Mouse (Mus musculus) hindbrain, embryonic 13.5 days (tissue): Measurements from ENCODE around the gene Reep1. TPM values are rescaled to one million over a fixed set of nuclear protein-coding genes. Genes with fewer than 3 reads are reported as not detected.

Experiments
- ATAC-seq: fragments of 200-750 bp; cut with Nextera tagmentation; 2 replicates; pipeline ENCODE4 v1.8.0; 2017; ENCODE audit warnings: moderate TSS enrichment; ENCODE audit not compliant: low FRiP score
- H3K27ac ChIP-seq: fragments of 300-500 bp; sonication (generic); 2 replicates; pipeline ENCODE4 v1.5.1; 2015; ENCODE audit warnings: inconsistent platforms, mild to moderate bottlenecking, moderate library complexity
- H3K27me3 ChIP-seq: fragments of 300-500 bp; sonication (generic); 2 replicates; pipeline ENCODE4 v1.6.1; 2015; ENCODE audit warnings: mild to moderate bottlenecking, inconsistent platforms
- H3K36me3 ChIP-seq: fragments of 300-500 bp; sonication (generic); 2 replicates; pipeline ENCODE4 v1.6.1; 2015; ENCODE audit warnings: mild to moderate bottlenecking, inconsistent platforms
- H3K4me1 ChIP-seq: fragments of 300-500 bp; sonication (generic); replicated peaks from 2 replicates; pipeline ENCODE4 v1.6.1; 2015; ENCODE audit warnings: inconsistent platforms
- H3K4me2 ChIP-seq: fragments of 300-500 bp; sonication (generic); 2 replicates; pipeline ENCODE4 v1.6.1; 2015; ENCODE audit warnings: inconsistent platforms, mild to moderate bottlenecking, moderate library complexity
- H3K4me3 ChIP-seq: fragments of 300-500 bp; sonication (generic); 2 replicates; pipeline ENCODE4 v1.5.1; 2015; ENCODE audit warnings: mild to moderate bottlenecking, inconsistent platforms
- H3K9ac ChIP-seq: fragments of 300-500 bp; sonication (generic); 2 replicates; pipeline ENCODE4 v1.6.1; 2015; ENCODE audit warnings: mild to moderate bottlenecking, inconsistent platforms
- H3K9me3 ChIP-seq: fragments of 300-500 bp; sonication (generic); 2 replicates; pipeline ENCODE4 v1.6.1; 2016; ENCODE audit warnings: inconsistent platforms
- WGBS: fragments of 180-500 bp; shearing (Covaris S2); methylation state at CpG from one replicate; pipeline ENCODE4 v1.1.7; 2015; 5-methylcytosine and 5-hydroxymethylcytosine counted together
- polyA plus RNA-seq: library from polyadenylated mRNA; unstranded; fragments of >200 nt; fragmentation: Nextera tagmentation; extraction: Ambion mirVana; gene quantifications from 2 replicates; pipeline ENCODE4 v1.2.1, GENCODE M21; 2015

Reep1 gene
- 247 and 259 TPM in 2 replicates for polyA plus RNA-seq

DNA sequence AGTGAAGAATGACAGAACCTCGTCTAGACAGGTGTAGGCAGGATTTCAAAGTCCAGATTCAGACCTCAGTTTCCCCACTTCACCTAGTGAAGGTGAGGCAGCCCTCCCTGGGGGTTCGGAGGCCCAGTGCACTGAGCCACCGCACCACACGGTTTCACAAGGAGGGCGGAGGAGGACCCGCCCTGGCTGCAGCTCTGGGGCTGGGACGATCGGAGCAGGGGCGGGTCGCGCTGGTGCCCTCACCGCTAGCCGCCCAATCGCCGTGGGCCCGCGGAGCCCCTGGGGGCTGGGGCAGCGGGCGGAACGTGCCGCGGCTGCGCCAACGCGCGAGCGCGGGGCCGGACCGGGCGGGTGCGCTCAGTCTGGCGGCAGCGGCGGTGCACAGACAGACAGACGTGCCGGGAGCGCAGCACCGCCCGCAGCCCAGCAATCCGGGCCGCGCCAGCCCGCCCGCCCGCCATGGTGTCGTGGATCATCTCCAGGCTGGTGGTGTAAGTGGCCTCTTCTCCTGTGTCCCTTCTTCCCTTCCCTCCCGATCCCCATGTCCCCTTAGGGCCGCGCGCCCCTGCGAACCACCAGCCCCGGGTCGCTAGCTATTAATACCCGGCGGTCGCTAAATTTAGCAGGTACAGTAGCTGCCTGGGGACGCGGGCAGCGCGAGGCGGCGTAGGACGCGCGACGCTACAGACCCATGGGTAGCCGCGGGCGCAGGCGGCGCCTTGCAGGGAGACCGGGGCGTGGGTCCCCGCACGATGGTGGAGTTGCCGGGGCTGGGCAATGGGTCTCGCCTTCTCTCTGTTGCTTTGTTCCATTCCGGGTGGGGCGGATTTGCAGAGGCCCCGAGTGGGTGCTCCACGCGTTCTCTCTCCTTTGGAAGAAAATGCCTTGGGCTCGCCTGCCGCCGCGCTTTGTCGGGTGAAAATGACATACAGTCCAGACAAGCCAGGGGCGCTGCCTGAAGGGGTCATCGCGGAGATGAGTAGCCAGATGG, at the start of gene Reep1:
Gene Reep1 (plus strand): TSS at position 51 of the 991 bp plus-strand sequence.
- peak within 1 kb of the TSS; percentile 92 for H3K9ac ChIP-seq
- ATAC-seq: peak; percentile 91

GRCm38 (mm10) chr6:71658290-71658689, 49.1 kb upstream of the Reep1 start:
- Histone ChIP-seq H3K27ac (no peak overlapping the region), H3K9me3 (no peaks in the 10 kb centered on the region), H3K9ac (no peak overlapping the region), H3K27me3 (no peaks in the 10 kb centered on the region), H3K4me1 (no peaks in the 10 kb centered on the region), H3K4me3 (no peak overlapping the region), H3K36me3 (no peaks in the 10 kb centered on the region), H3K4me2 (no peak overlapping the region)
- WGBS: 87% methylated on average over 2 of the region's 2 CpGs
- no peak for ATAC-seq

More for the DNA sequence above, at the start of gene Reep1:
- Histone ChIP-seq H3K27me3 (0 out of 2 replicates have a peak, but pooled peaks cover 2% of the 10 kb centered on the region), H3K27ac (peak within 1 kb of the TSS; percentile 95), H3K36me3 (peaks cover 9% of the 10 kb centered on the region; the same call in 1 of the 2 replicates), H3K9me3 (no peaks in the 10 kb centered on the region), H3K4me2 (peak within 1 kb of the TSS; percentile 75), H3K4me1 (peaks cover 35% of the 10 kb centered on the region), H3K4me3 (peak within 1 kb of the TSS; percentile 75)
- under 1% methylated on average over 87 of the region's 91 CpGs for WGBS

DNA sequence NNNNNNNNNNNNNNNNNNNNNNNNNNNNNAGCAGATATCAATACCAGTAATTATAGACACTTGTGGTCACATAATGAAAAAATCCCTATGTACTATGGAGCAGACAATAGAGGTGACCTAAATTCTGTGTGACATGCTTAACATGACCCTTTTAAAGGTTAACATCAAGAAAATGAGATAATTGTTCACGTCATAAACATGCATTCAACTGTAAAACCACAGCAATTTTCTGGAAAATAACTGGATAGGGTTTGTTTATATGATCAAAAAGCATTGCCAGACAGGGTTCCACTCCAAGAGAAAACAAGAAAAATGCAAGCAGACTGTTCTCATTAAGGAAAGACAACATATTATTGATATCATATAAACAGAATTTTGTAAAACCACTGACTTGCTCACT, 42.9 kb upstream of the Reep1 start:
- Histone ChIP-seq H3K9ac (no peak overlapping the region), H3K36me3 (no peaks in the 10 kb centered on the region), H3K4me1 (no peaks in the 10 kb centered on the region), H3K9me3 (0 out of 2 replicates have a peak, but pooled peaks cover 2% of the 10 kb centered on the region), H3K27me3 (no peaks in the 10 kb centered on the region), H3K4me3 (no peak overlapping the region), H3K27ac (no peak overlapping the region), H3K4me2 (no peak overlapping the region)
- WGBS: 80% methylated on average over 1 of the region's 1 CpGs
- ATAC-seq: no peak

- H3K4me2 ChIP-seq: no peak overlapping the region
- H3K36me3 ChIP-seq: no peaks in the 10 kb centered on the region
- H3K9ac ChIP-seq: no peak overlapping the region
- no peaks in the 10 kb centered on the region for H3K27me3 ChIP-seq
- no peak overlapping the region for H3K4me3 ChIP-seq
- no peak for ATAC-seq
- no peaks in the 10 kb centered on the region for H3K9me3 ChIP-seq
- WGBS: 70% methylated on average over 2 of the region's 2 CpGs
- no peaks in the 10 kb centered on the region for H3K4me1 ChIP-seq
- H3K27ac ChIP-seq: no peak overlapping the region
These were observed 34.2 kb upstream of the Reep1 start for GRCm38 (mm10) chr6:71673166-71673565.

GRCm38 (mm10) chr6:71678891-71679290, 28.5 kb upstream of the Reep1 start:
- Histone ChIP-seq H3K4me3 (no peak overlapping the region), H3K36me3 (no peaks in the 10 kb centered on the region), H3K4me1 (no peaks in the 10 kb centered on the region), H3K9me3 (no peaks in the 10 kb centered on the region), H3K27me3 (no peaks in the 10 kb centered on the region), H3K4me2 (no peak overlapping the region), H3K27ac (no peak overlapping the region), H3K9ac (no peak overlapping the region)
- ATAC-seq: no peak
- WGBS: 69% methylated on average over 7 of the region's 7 CpGs

- ATAC-seq: no peak
- WGBS: 90% methylated on average over 2 of the region's 2 CpGs
- Histone ChIP-seq H3K9me3 (no peaks in the 10 kb centered on the region), H3K27ac (no peak overlapping the region), H3K4me3 (no peak overlapping the region), H3K27me3 (no peaks in the 10 kb centered on the region), H3K4me2 (no peak overlapping the region), H3K36me3 (no peaks in the 10 kb centered on the region), H3K9ac (no peak overlapping the region), H3K4me1 (no peaks in the 10 kb centered on the region)
These were observed 12.2 kb upstream of the Reep1 start for GRCm38 (mm10) chr6:71695150-71695549.

- no peaks in the 10 kb centered on the region for H3K27me3 ChIP-seq
- H3K4me3 ChIP-seq: no peak overlapping the region
- no peaks in the 10 kb centered on the region for H3K4me1 ChIP-seq
- no peak overlapping the region for H3K4me2 ChIP-seq
- H3K27ac ChIP-seq: no peak overlapping the region
- 77% methylated on average over 3 of the region's 3 CpGs for WGBS
- no peak overlapping the region for H3K9ac ChIP-seq
- H3K9me3 ChIP-seq: no peaks in the 10 kb centered on the region
- no peaks in the 10 kb centered on the region for H3K36me3 ChIP-seq
- no peak for ATAC-seq
These were observed 11.8 kb upstream of the Reep1 start for GRCm38 (mm10) chr6:71695599-71695998.

- Histone ChIP-seq H3K9me3 (no peaks in the 10 kb centered on the region), H3K4me3 (peak overlapping the region; percentile 75), H3K4me2 (peak overlapping the region; percentile 75), H3K27me3 (0 out of 2 replicates have a peak, but pooled peaks cover 2% of the 10 kb centered on the region), H3K27ac (peak overlapping the region; percentile 44; the same call in 1 of the 2 replicates), H3K4me1 (peaks cover 26% of the 10 kb centered on the region), H3K9ac (no peak overlapping the region), H3K36me3 (peaks cover 6% of the 10 kb centered on the region; the same call in 1 of the 2 replicates)
- ATAC-seq: peak; percentile 14
- 72% methylated on average over 12 of the region's 12 CpGs for WGBS
These were observed 490 bp upstream of the Reep1 start for GRCm38 (mm10) chr6:71706871-71707270.

DNA sequence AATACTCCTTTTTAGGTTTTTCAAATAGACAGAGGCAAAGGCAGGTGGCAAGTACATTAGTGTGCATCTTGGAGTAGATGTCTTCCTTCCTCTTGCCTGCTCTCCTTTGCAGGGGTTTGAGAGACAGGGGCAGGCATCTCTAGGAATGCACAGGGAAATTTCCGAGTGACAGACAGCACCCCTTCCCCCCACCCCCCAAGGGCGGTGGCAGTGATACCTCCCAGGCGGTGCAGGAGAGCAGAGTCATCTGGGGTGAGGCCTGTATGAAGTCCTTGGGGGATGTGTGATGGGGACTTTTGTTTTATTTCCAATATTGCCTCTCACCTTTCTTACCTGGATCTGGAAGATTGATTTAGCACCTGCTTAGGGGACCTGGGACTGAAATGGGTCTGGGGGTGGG, 1.2 kb downstream of the Reep1 start:
- Histone ChIP-seq H3K27ac (peak overlapping the region; percentile 95), H3K4me2 (peak overlapping the region; percentile 75), H3K4me3 (peak overlapping the region; percentile 75), H3K36me3 (peaks cover 9% of the 10 kb centered on the region; the same call in 1 of the 2 replicates), H3K4me1 (peaks cover 39% of the 10 kb centered on the region), H3K9me3 (no peaks in the 10 kb centered on the region), H3K27me3 (0 out of 2 replicates have a peak, but pooled peaks cover 2% of the 10 kb centered on the region), H3K9ac (peak overlapping the region; percentile 92)
- WGBS: 2% methylated on average over 3 of the region's 3 CpGs
- ATAC-seq: peak; percentile 18; the same call in 1 of the 2 replicates

DNA sequence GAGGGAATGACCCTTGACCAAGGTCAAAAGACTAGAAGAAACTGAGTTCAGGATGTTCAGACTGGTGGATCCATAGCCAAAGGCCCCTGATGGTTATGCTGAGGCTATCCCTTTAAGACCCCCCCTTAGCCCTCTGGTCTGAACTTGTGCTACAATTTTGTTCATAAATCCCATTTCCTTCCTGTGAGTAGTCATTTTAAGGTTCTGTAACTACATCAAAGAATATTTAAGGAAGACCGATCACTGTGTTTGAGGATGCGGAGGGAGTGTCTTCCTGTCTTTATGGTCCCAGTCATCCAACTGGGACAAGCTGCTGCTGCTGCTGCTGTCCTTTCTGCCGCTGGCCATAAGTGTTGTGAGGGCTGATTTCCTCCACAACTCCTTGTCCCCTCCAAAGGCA, 3.0 kb downstream of the Reep1 start:
- 85% methylated on average over 3 of the region's 3 CpGs for WGBS
- H3K9me3 ChIP-seq: no peaks in the 10 kb centered on the region

DNA sequence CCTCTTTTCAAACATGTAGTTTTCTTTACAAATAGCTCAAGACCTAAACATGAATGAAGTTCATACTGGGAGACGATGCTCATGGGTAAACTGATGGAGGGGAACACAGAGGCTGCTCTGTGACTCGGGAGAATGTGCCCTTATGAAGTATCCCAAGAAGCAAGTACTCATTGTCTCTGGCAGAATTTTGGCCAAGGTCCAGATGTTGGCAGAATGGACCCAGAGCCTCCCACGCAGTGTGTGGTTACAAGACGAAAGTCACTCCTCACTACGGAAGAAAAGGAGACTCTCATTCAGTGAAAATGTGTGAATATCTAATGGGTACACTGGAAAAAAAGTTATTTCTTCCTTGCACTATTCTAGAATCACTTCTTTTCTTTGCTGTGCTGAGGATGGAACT, 3.8 kb downstream of the Reep1 start:
- no peak for ATAC-seq
- Histone ChIP-seq H3K36me3 (peaks cover 9% of the 10 kb centered on the region; the same call in 1 of the 2 replicates), H3K27ac (no peak overlapping the region), H3K4me3 (no peak overlapping the region), H3K4me2 (no peak overlapping the region), H3K9me3 (no peaks in the 10 kb centered on the region), H3K4me1 (peaks cover 53% of the 10 kb centered on the region), H3K27me3 (0 out of 2 replicates have a peak, but pooled peaks cover 2% of the 10 kb centered on the region), H3K9ac (no peak overlapping the region)
- WGBS: 70% methylated on average over 5 of the region's 5 CpGs

More for the DNA sequence above, 3.0 kb downstream of the Reep1 start:
- H3K36me3 ChIP-seq: peaks cover 9% of the 10 kb centered on the region; the same call in 1 of the 2 replicates
- H3K4me3 ChIP-seq: no peak overlapping the region
- ATAC-seq: no peak
- no peak overlapping the region for H3K9ac ChIP-seq
- H3K4me2 ChIP-seq: peak overlapping the region; percentile 75; the same call in 1 of the 2 replicates
- 0 out of 2 replicates have a peak, but pooled peaks cover 2% of the 10 kb centered on the region for H3K27me3 ChIP-seq
- H3K27ac ChIP-seq: no peak overlapping the region
- peaks cover 47% of the 10 kb centered on the region for H3K4me1 ChIP-seq

- 81% methylated on average over 2 of the region's 2 CpGs for WGBS
- H3K9me3 ChIP-seq: no peaks in the 10 kb centered on the region
- H3K4me2 ChIP-seq: no peak overlapping the region
- peaks cover 53% of the 10 kb centered on the region for H3K4me1 ChIP-seq
- H3K27me3 ChIP-seq: no peaks in the 10 kb centered on the region
- H3K36me3 ChIP-seq: peaks cover 9% of the 10 kb centered on the region; the same call in 1 of the 2 replicates
- no peak overlapping the region for H3K27ac ChIP-seq
- H3K4me3 ChIP-seq: no peak overlapping the region
- H3K9ac ChIP-seq: no peak overlapping the region
- ATAC-seq: no peak
These were observed 6.2 kb downstream of the Reep1 start for GRCm38 (mm10) chr6:71713532-71713931.
